Mouse (Mus musculus) neural tube, embryonic 14.5 days (tissue): ENCODE measurements around the gene Osbpl11. TPM values are rescaled to one million over a fixed set of nuclear protein-coding genes. Genes with fewer than 3 reads are reported as not detected.
A peak's percentile ranks its signal among the peaks of the same experiment; 100 is the strongest.
"Not testable (repeated sequence)": the region's sequence is repeated elsewhere in the genome, so short reads cannot be mapped to it uniquely, and the experiment has no call there.

Experiments used
- ATAC-seq: fragments of 200-750 bp; cut with Nextera tagmentation; 2 replicates; pipeline ENCODE4 v1.8.0; 2017; ENCODE audit warnings: low read depth, mild to moderate bottlenecking, moderate TSS enrichment, moderate library complexity
- H3K27ac ChIP-seq: fragments of 300-500 bp; sonication (generic); 2 replicates; pipeline ENCODE4 v1.5.1; 2014; ENCODE audit warnings: low read depth, mild to moderate bottlenecking, control low read depth, low read length, moderate library complexity, mixed read lengths
- H3K27me3 ChIP-seq: fragments of 300-500 bp; sonication (generic); 2 replicates; pipeline ENCODE4 v1.6.1; 2014; ENCODE audit warnings: low read length; ENCODE audit not compliant: control insufficient read depth, insufficient read depth
- H3K36me3 ChIP-seq: fragments of 300-500 bp; sonication (generic); 2 replicates; pipeline ENCODE4 v1.6.1; 2014; ENCODE audit warnings: low read length, mixed read lengths; ENCODE audit not compliant: control insufficient read depth, insufficient read depth
- H3K4me1 ChIP-seq: fragments of 300-500 bp; sonication (generic); 2 replicates; pipeline ENCODE4 v1.6.1; 2014; ENCODE audit warnings: low read length; ENCODE audit not compliant: control insufficient read depth, insufficient read depth
- H3K4me2 ChIP-seq: fragments of 300-500 bp; sonication (generic); 2 replicates; pipeline ENCODE4 v1.6.1; 2014; ENCODE audit warnings: mild to moderate bottlenecking, low read depth, low read length, control low read depth
- H3K4me3 ChIP-seq: fragments of 300-500 bp; sonication (generic); 2 replicates; pipeline ENCODE4 v1.5.1; 2014; ENCODE audit warnings: low read depth, low read length, control low read depth, mixed read lengths
- H3K9ac ChIP-seq: fragments of 300-500 bp; sonication (generic); replicated peaks from 2 replicates; pipeline ENCODE4 v1.6.1; 2014; ENCODE audit warnings: low read depth, mild to moderate bottlenecking, control low read depth, low read length, mixed read lengths
- H3K9me3 ChIP-seq: fragments of 300-500 bp; sonication (generic); 2 replicates; pipeline ENCODE4 v1.6.1; 2016; ENCODE audit warnings: low read length; ENCODE audit not compliant: control insufficient read depth
- WGBS: fragments of 180-500 bp; shearing (Covaris S2); extraction: QIAGEN DNeasy Blood & Tissue Kit; methylation state at CpG from one replicate; pipeline ENCODE4 v1.1.7; 2014; 5-methylcytosine and 5-hydroxymethylcytosine counted together
- polyA plus RNA-seq: library from polyadenylated mRNA; unstranded; fragments of >200 nt; fragmentation: Nextera tagmentation; extraction: Ambion mirVana; gene quantifications from 2 replicates; pipeline ENCODE4 v1.2.1, GENCODE M21; 2014

The Osbpl11 gene
- polyA plus RNA-seq: 15.1 and 21.6 TPM in 2 replicates

- H3K4me2 ChIP-seq: peak within 1 kb of the TSS; percentile 99
- H3K27me3 ChIP-seq: no peaks in the 10 kb centered on the region
- peaks cover 25% of the 10 kb centered on the region for H3K4me1 ChIP-seq
- H3K27ac ChIP-seq: peak within 1 kb of the TSS; percentile 87
- H3K9me3 ChIP-seq: no peaks in the 10 kb centered on the region
- H3K9ac ChIP-seq: peak within 1 kb of the TSS; percentile 90
- ATAC-seq: peak; percentile 93
- H3K4me3 ChIP-seq: peak within 1 kb of the TSS; percentile 74
- no peaks in the 10 kb centered on the region for H3K36me3 ChIP-seq
- under 1% methylated on average over 27 of the region's 27 CpGs for WGBS
These were observed at the start of gene Osbpl11 for GRCm38 (mm10) chr16:33184901-33185260. Gene Osbpl11, plus strand, starts transcription at chr16:33185071.

- Histone ChIP-seq H3K4me1 (no peaks in the 10 kb centered on the region), H3K9ac (no peak overlapping the region), H3K4me3 (no peak overlapping the region), H3K9me3 (no peaks in the 10 kb centered on the region), H3K4me2 (no peak overlapping the region), H3K36me3 (no peaks in the 10 kb centered on the region), H3K27me3 (no peaks in the 10 kb centered on the region), H3K27ac (no peak overlapping the region)
- ATAC-seq: no peak
- WGBS: 77% methylated on average over 4 of the region's 4 CpGs
These were observed 49.7 kb upstream of the Osbpl11 start for GRCm38 (mm10) chr16:33135167-33135566.

- H3K4me1 ChIP-seq, H3K4me3 ChIP-seq, H3K4me2 ChIP-seq, H3K27ac ChIP-seq, H3K36me3 ChIP-seq, H3K9ac ChIP-seq, H3K9me3 ChIP-seq, H3K27me3 ChIP-seq, ATAC-seq: not testable (repeated sequence)
- 82% methylated on average over 6 of the region's 7 CpGs for WGBS
These were observed 45.8 kb upstream of the Osbpl11 start for GRCm38 (mm10) chr16:33139061-33139460.

- H3K4me3 ChIP-seq: no peak overlapping the region
- no peak for ATAC-seq
- H3K9me3 ChIP-seq: no peaks in the 10 kb centered on the region
- no peaks in the 10 kb centered on the region for H3K36me3 ChIP-seq
- no peaks in the 10 kb centered on the region for H3K27me3 ChIP-seq
- no peak overlapping the region for H3K4me2 ChIP-seq
- no peaks in the 10 kb centered on the region for H3K4me1 ChIP-seq
- no peak overlapping the region for H3K27ac ChIP-seq
- WGBS: 43% methylated on average over 3 of the region's 3 CpGs
- H3K9ac ChIP-seq: no peak overlapping the region
These were observed 43.1 kb upstream of the Osbpl11 start for GRCm38 (mm10) chr16:33141758-33142280.

- no peak overlapping the region for H3K4me3 ChIP-seq
- no peaks in the 10 kb centered on the region for H3K4me1 ChIP-seq
- ATAC-seq: no peak
- H3K36me3 ChIP-seq: no peaks in the 10 kb centered on the region
- H3K27ac ChIP-seq: no peak overlapping the region
- H3K27me3 ChIP-seq: no peaks in the 10 kb centered on the region
- no peak overlapping the region for H3K4me2 ChIP-seq
- 89% methylated on average over 2 of the region's 2 CpGs for WGBS
- H3K9ac ChIP-seq: no peak overlapping the region
- no peaks in the 10 kb centered on the region for H3K9me3 ChIP-seq
These were observed 41.4 kb upstream of the Osbpl11 start for GRCm38 (mm10) chr16:33143452-33143851.

GRCm38 (mm10) chr16:33146185-33146584 lies 38.7 kb upstream of the Osbpl11 start:
- Histone ChIP-seq H3K4me1 (no peaks in the 10 kb centered on the region), H3K9ac (no peak overlapping the region), H3K27ac (no peak overlapping the region), H3K36me3 (no peaks in the 10 kb centered on the region), H3K4me2 (no peak overlapping the region), H3K9me3 (no peaks in the 10 kb centered on the region), H3K27me3 (no peaks in the 10 kb centered on the region), H3K4me3 (no peak overlapping the region)
- no peak for ATAC-seq
- WGBS: 98% methylated on average over 3 of the region's 3 CpGs

GRCm38 (mm10) chr16:33148135-33148534 lies 36.7 kb upstream of the Osbpl11 start:
- H3K9me3 ChIP-seq: no peaks in the 10 kb centered on the region
- H3K9ac ChIP-seq: no peak overlapping the region
- no peak for ATAC-seq
- H3K27ac ChIP-seq: no peak overlapping the region
- no peaks in the 10 kb centered on the region for H3K36me3 ChIP-seq
- no peak overlapping the region for H3K4me2 ChIP-seq
- 86% methylated on average over 4 of the region's 4 CpGs for WGBS
- no peaks in the 10 kb centered on the region for H3K27me3 ChIP-seq
- H3K4me1 ChIP-seq: no peaks in the 10 kb centered on the region
- no peak overlapping the region for H3K4me3 ChIP-seq

- H3K36me3 ChIP-seq, H3K27ac ChIP-seq, H3K27me3 ChIP-seq, H3K9ac ChIP-seq, ATAC-seq, H3K4me2 ChIP-seq, H3K9me3 ChIP-seq, H3K4me1 ChIP-seq, H3K4me3 ChIP-seq: not testable (repeated sequence)
- 78% methylated on average over 8 of the region's 9 CpGs for WGBS
These were observed 34.0 kb upstream of the Osbpl11 start for GRCm38 (mm10) chr16:33150875-33151274.

GRCm38 (mm10) chr16:33151558-33151957 lies 33.3 kb upstream of the Osbpl11 start:
- Histone ChIP-seq H3K9ac (no peak overlapping the region), H3K27me3 (no peaks in the 10 kb centered on the region), H3K4me1 (no peaks in the 10 kb centered on the region), H3K36me3 (no peaks in the 10 kb centered on the region), H3K4me3 (no peak overlapping the region), H3K27ac (no peak overlapping the region), H3K9me3 (no peaks in the 10 kb centered on the region), H3K4me2 (no peak overlapping the region)
- no peak for ATAC-seq
- 79% methylated on average over 8 of the region's 8 CpGs for WGBS
